Mouse (Mus musculus) gastrocnemius, postnatal 14 days (tissue): ENCODE measurements around the gene Eno2. TPM values are rescaled to one million over a fixed set of nuclear protein-coding genes. Genes with fewer than 3 reads are reported as not detected.

Experiments used
- DNase-seq: peaks from one replicate; pipeline ENCODE4 v3.0.0; 2021; ENCODE audit warnings: mixed read lengths
- intact Hi-C: fragments of 180-260 bp; cut with DNase I; formaldehyde crosslinking; loops from one replicate; pipeline ENCODE4 v1.15.1; 2025; ENCODE audit warnings: low total_unique reads
- total RNA-seq, 2 experiments: library from RNA; stranded (reverse); gene quantifications; 2 replicates each; pipeline ENCODE4 v1.2.3; 2021

Gene Eno2
- total RNA-seq, 2 experiments from 2014 or later: 1.9 to 2.3 TPM

- peak; percentile 94 for DNase-seq
Observed at GRCm38 (mm10) chr6:124745490-124746295, 23.8 kb downstream of the Eno2 start.

GRCm38 (mm10) chr6:124744755-124745321, 24.6 kb downstream of the Eno2 start:
- peak; percentile 18 for DNase-seq
- intact Hi-C loops: loop anchor here (5.0 kb wide), 1 partner anchor 33 kb away; the partner anchor contains the start of genes Emg1 and Phb2

More at GRCm38 (mm10) chr6:124745490-124746295, 23.8 kb downstream of the Eno2 start:
- intact Hi-C loops: loop anchor here (5.0 kb wide), 1 partner anchor 33 kb away; the partner anchor contains the start of genes Emg1 and Phb2

DNA sequence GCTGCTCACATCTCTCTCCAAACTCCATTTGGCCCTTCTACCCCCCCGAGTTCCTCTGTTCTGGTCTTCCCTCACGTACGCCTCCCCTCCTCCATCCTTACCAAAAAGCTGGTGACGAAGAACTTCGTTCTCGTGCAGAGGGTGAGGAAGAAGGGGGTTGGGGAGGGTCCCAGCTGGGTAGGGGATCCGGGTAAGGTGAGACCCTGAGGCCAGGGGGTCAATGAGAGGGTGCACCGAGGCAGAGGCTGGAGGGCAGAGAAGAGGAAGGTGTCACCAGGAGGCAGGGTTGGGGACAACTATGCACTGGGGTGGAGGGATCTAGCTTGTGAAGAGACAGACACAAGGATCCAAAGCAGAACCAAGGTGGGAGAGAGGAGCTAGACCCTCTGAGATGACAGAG, 25.8 kb downstream of the Eno2 start:
- intact Hi-C loops: no loop called here
- DNase-seq: no peak

GRCm38 (mm10) chr6:124742839-124743514, 26.5 kb downstream of the Eno2 start:
- intact Hi-C loops: no loop called here
- no peak for DNase-seq

DNA sequence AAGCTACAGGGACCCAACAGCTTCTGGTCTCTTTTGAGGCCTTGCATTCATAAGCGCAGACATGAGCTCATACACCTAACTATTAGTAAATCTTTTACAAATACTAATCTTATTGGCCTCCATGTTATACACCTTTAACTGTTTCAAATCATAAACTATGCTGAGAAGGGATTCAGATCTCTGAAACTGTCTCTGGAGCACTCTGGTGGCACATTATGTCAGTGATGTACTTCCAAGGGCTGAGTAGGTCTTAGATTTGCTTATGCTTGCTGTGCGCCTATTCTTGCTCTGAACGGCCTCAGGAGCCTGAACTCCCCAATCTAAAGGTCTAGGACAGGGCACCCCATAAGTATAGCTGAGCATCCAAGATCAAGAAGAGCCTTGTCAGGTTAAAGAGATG, 27.6 kb downstream of the Eno2 start:
- no peak for DNase-seq
- intact Hi-C loops: no loop called here

- intact Hi-C loops: no loop called here
- peak; percentile 89 for DNase-seq
Observed at GRCm38 (mm10) chr6:124740888-124741761, 28.3 kb downstream of the Eno2 start, which contains the start of gene Grcc10. Gene Grcc10 (minus strand): TSS chr6:124741374.

- peak; percentile 49 for DNase-seq
- intact Hi-C loops: no loop called here
Observed at GRCm38 (mm10) chr6:124740211-124740887, 29.1 kb downstream of the Eno2 start.

- no peak for DNase-seq
- intact Hi-C loops: no loop called here
Observed at GRCm38 (mm10) chr6:124739231-124739796, 30.2 kb downstream of the Eno2 start.

GRCm38 (mm10) chr6:124738511-124739023, 30.9 kb downstream of the Eno2 start, which contains the start of gene Ptpn6:
Gene Ptpn6 (minus strand): TSS chr6:124738714.
- intact Hi-C loops: no loop called here
- peak; percentile 30 for DNase-seq

- no peak for DNase-seq
- intact Hi-C loops: no loop called here
Observed at GRCm38 (mm10) chr6:124737040-124737439, 32.4 kb downstream of the Eno2 start.

GRCm38 (mm10) chr6:124734417-124734816, 35.1 kb downstream of the Eno2 start:
- no peak for DNase-seq
- intact Hi-C loops: no loop called here

DNA sequence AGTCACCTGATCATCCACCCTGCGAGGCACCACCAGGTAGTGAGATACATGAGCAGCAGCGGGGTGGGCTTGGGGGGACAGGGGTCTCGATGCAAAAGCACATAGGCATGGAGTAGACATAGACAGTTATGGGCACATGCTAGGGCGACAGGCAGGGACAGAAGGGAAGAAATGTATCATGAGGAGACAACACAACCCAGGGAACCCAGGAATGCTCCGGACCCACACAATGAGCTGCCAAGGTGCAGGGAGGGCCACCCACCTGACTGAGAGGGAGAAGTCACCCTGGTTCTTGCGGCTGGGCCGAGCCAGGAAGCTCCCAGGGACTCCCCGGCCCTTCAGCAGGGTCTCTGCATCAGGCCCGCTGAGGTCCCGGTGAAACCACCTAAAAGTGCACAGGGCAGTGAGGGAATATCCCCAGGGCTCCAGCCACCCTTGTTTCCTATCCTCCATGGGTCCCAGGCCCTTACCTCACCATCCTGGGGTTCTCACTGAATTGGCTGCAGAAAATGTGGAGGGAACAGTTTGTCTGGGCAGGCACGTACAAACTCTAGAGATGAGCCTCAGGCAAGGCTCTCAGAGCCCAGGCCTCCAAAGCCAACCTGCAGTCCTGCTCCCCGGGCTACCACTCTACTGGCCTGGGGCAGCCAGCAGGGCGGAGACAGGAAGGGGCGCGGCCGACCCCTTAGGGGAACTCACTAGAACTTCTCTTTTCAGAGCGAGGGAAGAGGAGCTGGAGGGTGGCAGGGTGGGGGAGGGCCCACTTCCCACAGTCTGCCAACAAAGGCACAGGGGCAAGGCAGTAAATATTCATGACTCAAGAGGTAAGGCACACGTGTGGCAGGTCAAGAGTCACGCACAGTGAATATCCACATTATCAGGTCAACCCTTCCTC, 36.8 kb downstream of the Eno2 start:
- intact Hi-C loops: no loop called here
- DNase-seq: peak; percentile 49

- no peak for DNase-seq
- intact Hi-C loops: no loop called here
Observed at GRCm38 (mm10) chr6:124731038-124731437, 38.4 kb downstream of the Eno2 start.

DNA sequence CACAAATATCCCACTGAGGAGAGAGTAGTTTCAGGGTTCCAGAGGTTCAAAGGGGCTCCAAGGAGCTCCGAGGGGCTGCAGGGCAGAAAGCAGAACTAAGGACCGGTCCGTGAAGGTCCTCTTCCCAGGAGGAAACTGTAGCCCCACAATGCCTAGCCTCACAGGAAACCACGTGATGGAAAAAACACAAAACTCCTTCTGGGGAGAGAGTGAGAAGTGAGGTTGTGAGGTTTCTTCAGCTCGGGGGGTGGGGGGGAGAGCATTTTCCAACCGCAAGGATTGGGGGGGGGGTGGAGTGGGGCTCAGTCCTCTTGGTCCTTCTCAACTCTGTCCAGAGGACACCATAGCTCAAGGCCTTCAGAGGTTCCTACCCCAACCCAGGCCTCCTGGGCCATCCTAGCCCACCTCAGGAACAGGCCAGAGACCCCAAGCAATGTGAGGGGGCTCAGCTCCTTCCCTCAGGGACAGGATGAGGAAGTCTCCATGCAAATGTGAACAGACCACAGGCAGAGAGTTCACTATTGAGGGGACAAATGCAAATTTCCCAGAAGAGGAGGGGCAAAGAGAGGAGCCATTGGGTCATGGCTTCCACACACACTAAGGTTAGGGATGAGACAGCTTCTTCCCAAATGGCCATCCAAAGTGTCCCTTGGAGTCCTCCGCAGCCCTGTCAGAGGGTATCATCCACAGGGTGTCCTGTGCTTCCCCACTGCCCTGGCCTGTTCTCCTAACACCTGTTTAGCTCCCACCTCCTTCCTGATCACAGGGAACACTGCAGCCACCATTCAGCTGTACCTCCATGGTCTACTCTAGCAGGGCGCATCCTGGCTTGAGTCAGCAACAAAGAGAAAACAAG, 39.4 kb downstream of the Eno2 start:
- no peak for DNase-seq
- intact Hi-C loops: no loop called here

- DNase-seq: no peak
- intact Hi-C loops: no loop called here
Observed at GRCm38 (mm10) chr6:124728621-124729020, 40.9 kb downstream of the Eno2 start.

- intact Hi-C loops: no loop called here
- no peak for DNase-seq
Observed at GRCm38 (mm10) chr6:124724472-124724871, 45.0 kb downstream of the Eno2 start.
